Mouse (Mus musculus): ENCODE measurements at regions not wholly inside any gene's neighbourhood (a gene's known extent, or its start where the extent isn't known, plus 50 kb on each side); places are given as distances from the start of the nearest gene placed in this dataset.

- DNase-seq (ENCODE audit: inconsistent ontology term) = no peak
These were observed 476.6 kb upstream of the Pitx2 start for GRCm38 (mm10) chr3:128723100-128723499.

GRCm38 (mm10) chr3:128720276-128720675 lies 479.4 kb upstream of the Pitx2 start:
- DNase-seq (ENCODE audit: inconsistent ontology term) = no peak

DNA sequence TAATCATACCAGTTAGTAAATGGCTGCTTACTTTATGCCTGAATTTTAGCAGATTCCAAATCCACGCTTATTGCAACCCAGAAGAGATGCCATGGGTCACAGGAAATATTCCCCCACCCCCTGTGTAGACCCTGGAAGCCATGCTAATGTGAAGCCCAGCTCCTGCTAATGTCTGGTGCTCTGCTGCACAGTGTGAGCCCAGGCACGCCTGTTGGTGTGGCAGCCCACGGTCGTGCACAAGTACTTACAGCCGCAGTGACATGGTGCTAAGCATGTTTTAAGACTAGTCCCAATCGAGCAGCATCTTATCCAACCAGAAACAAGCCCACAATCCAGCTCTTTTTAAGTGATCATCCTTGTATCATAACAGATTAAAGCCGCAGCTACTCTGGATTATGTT lies 480.5 kb upstream of the Pitx2 start:
- no peak for DNase-seq (ENCODE audit: inconsistent ontology term)

- DNase-seq (ENCODE audit: inconsistent ontology term) = peak; percentile 0
These were observed 492.4 kb upstream of the Pitx2 start for GRCm38 (mm10) chr3:128707270-128707669.

DNA sequence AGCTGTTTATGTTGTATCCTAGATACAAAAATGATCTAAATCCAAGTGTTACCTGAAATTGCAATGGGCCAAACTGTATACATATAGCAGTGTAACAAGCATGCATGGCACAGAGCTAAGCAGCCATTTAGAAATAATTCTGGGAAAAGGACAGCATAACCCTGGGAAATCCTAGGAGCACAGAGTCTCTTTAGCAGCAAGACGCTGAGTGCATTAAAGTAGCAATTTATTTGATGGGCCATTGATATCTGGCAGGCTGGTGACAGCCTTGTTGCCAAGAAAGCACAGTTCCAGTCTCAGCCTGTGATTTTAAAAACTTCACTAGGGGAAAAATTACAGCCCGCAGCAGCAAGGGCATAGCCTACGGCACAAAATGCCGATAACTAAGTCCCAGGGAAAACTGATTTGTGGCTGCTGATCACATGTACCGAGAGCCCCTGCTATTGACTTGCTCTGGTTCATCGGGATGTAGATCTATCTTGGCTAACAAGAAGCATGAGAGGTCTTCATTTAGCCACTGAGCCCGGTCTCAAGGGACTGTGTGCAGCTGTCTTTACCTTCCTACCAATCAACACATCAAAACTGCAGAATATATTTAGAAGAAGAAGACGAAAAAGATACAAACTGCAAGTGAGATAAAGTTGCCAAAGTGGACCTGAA lies 531.1 kb upstream of the Pitx2 start:
- no peak for DNase-seq (ENCODE audit: inconsistent ontology term)

DNA sequence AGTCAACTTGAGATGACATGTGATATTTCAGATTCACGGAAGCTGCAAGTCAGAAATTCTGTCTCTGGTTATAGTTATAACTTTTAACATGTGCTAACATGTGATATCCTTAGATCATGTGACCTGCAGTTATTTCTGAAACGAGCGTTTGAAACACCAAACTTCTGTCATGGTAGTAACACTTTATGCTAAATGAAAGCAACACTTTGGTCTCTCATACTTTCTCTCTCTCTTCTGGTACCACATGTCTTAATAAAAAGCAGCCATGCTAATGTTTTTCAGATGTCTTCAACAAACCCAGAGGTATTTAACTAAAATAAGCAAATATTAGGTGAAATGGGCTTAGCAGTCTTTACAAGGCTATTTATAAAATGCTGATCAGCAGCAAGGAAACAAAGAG lies 534.5 kb upstream of the Pitx2 start:
- no peak for DNase-seq (ENCODE audit: inconsistent ontology term)

DNA sequence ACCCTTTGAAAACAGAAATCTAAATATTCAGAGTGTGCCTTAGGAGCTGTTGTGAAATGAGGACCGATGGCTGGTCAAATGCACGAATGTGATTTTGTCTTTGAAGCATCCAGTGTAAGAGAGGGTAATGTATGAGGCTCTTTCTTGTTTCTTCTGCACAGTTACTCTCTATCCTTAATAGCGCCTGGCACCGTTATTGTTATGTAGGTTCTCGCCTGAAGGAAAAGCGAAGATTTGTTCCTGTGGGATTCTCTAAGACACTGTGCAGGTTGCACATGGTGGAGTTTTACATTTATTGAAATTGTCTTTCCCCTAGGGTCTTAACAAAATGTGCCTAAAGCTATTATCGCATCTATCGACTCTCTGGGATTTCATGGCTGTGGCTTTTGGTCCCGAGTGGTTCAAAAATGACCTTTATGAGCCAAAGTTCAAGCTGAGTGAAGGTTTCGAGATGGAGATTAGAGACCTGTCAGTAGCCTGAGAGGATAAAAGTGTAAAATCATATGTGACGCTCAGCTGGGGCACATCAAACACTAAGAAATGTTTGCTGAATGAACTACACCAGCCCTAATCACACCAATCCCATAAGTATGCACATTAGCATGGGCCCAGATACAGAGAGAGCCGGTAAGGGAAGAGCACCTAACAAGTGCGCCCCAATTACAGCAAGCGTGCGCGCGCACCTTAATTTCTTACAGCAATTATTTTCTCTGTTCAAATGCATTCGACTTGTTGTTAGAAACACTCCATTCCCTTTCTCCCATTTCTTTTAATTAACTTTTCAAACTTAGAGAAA lies 562.5 kb upstream of the Pitx2 start:
- no peak for DNase-seq (ENCODE audit: inconsistent ontology term)

DNA sequence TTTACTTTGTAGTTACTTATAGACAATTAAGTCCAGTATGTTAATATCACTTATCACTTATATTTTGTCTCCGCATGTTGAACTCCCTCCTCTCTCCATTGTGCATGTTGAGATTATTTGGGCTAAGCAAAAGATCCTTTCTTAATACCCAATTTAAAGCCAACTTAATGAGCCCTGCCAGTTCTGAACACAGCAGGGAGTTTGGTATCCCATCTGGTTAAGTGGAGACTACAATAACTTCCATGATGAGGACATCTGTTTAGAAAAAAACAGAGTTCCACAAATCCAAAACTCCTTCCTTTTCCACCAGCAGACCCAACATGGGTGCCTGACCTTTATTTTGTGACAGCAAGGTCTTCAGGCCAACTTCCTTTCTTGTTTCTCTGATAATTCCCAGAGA lies 572.0 kb upstream of the Pitx2 start:
- DNase-seq (ENCODE audit: inconsistent ontology term) = no peak

DNA sequence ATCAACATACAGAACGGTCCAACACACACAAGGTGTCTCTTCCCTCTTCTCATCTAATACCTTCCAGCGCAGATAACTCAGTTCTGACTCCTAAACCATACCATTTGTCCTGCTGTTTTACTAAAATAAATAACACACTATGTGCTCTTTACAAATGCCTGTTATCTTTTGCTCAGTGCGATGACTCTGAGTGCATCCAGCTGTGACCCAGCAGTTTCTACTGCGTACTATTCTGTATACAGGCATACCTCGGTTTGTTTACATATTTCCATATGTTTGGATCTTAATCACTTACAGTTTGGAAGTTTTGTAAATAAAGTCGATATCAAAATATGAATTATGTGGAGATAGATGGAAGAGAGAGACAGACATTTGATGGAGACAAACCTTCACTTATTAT lies 583.0 kb upstream of the Pitx2 start:
- DNase-seq (ENCODE audit: inconsistent ontology term) = no peak

DNA sequence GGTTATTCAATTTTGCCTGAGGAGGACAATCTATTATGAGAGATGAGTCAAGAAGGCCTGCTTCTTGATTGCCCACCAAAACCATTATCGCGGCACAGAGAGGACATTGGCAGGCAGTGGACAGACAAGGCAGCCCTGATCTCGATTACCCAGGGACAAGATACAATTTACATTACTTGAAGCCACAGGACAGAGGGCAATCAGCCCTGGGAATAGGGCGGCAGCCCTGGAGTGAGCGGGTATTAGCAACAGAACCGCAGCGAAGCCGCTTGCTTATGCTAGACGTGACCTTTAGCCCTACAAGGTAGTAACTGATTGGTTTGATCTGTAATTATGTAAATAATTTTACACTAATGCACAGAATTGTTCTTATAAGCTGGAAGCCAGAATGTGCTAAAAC lies 586.0 kb upstream of the Pitx2 start:
- DNase-seq (ENCODE audit: inconsistent ontology term) = no peak

- DNase-seq (ENCODE audit: inconsistent ontology term) = no peak
These were observed 588.9 kb upstream of the Pitx2 start for GRCm38 (mm10) chr3:128610731-128611130.

GRCm38 (mm10) chr3:128608694-128609093 lies 591.0 kb upstream of the Pitx2 start:
- peak; percentile 11 for DNase-seq (ENCODE audit: inconsistent ontology term)

DNA sequence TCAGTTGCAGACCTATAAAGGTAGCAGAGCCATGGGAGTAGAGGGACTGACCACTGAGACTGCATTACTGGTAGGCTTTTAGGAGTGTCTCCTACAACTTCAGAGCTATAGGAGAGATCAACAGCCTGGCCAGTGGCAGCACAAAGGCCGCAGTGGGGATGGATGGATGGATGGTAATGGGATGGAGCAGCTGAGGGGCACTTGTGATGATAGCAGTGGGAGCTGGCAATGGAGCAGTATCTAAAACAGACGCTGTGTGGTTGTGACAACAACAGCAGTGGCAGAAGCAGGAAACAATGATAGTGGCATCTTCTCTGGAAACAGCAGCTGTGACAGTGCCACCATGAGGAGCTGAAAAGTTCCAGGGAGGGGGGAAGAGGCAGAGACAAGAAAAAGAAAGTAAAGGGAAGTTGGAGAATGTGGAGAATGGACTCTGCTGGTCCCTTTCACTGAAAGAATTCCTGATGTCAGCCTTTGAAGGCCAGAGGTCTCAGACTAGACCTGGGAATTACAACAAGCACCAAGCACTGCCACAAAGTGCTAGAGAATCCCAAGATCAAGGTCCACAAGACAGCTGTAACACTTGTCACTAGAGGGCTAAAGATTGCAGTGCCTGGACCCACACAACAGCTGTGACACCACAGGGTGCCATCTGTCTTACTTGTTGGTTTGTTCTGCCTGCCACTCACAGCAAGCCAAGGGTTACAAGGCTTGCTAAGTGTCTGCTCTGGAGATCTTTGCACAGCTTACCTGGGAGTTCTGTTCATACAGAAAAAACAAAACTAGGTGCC lies 624.1 kb upstream of the Pitx2 start:
- DNase-seq (ENCODE audit: inconsistent ontology term) = no peak

GRCm38 (mm10) chr3:128570551-128570950 lies 629.1 kb upstream of the Pitx2 start:
- DNase-seq (ENCODE audit: inconsistent ontology term) = no peak

DNA sequence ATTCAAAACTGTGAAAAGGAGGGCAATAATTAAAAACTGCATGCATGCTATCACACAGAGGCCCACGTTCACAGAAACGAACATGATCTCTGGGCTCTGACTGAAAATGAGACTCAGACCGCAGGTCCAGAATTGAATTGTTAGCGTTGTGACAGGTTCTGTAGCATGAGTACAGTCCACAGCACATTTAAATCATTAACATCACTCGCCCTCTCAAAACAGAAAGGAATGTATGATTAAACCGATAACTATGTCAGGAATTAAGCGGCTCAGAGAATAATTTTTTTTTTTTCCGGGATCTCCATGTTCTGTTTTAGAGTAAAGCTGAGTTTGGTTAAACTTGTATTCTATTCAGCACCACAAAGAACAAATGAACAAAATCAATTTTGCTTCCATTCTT lies 634.3 kb upstream of the Pitx2 start:
- DNase-seq (ENCODE audit: inconsistent ontology term) = peak; percentile 81

DNA sequence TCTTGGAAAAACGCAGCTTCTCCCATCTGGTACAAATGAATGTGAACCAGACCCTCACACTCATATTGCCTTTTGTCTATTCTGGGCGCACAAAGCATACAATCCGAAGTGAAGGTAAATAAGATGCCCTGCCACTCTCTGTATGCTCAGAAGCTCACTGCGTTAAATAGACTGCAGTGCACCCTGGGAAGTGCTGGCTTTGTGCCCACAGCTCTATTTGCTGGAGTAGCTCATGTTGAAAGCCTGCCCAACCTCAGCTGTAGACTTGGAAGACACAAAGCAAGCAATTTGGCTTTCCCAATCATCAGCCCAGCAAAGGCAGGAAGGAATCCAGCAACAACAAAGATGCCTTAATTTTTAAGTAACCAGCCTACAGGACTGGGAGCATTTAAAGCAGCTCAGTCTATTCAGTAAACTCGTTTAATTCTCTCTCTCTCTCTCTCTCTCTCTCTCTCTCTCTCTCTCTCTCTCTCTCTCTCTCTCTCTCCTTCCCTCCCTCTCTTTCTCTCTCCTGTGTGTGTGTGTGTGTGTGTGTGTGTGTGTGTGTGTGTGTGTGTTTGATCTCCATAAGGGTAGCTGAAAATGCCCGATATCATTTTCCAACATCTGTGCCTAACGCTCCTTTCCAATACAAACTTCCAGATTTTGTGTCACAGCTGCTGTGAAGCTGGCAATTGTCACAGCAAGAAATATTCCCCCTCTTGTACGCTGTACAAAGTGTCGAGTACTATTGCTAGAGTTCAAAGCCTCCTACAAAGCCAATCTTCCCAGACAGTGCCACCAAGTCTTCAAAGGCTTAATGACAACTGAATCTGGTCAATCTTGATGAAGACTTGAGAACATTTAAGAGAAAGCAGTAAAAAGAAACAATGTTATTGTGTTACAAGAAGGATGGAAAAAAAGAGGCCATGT lies 650.5 kb upstream of the Fam241a start:
- DNase-seq (ENCODE audit: inconsistent ontology term) = peak; percentile 75

GRCm38 (mm10) chr3:128525427-128525826 lies 629.3 kb upstream of the Fam241a start:
- no peak for DNase-seq (ENCODE audit: inconsistent ontology term)

DNA sequence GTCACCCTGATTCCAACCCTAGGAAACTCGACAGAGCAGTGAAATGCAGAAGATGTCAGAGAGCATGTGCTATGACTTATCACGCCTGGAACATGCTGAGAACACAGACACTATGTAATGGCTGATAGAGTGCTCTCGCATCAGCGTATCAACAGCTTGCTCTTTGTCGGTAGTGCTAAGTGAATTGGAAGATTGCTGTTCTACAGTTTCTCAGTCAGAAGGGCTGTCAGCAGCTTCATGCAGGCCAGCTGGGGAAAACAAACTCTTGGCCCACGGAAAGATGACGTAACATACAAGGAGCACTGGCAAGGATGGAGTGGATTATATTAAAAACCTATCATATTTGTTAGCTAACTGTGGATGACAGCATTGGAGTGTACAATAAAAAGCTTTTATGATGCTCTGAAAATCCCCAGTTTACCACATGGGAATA lies 624.6 kb upstream of the Fam241a start:
- DNase-seq (ENCODE audit: inconsistent ontology term) = peak; percentile 51

DNA sequence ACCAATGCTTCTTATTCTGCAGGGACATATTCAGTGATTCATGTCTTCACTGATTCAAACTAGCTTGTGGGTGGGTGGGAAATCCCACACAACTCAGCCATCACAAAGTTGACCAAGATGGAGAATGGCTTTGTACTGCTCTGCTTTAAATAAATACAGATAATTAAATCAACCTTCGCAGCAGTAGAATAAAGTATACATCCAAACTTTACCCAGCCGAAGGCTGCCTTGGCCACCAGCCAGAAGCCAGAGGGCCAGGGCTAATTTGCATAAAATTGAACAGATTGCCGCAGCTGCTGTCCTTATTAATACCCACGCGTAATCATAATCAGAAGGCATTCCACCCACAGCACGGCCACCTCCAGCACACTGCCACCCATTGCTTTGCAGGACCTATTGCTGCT lies 623.8 kb upstream of the Fam241a start:
- peak; percentile 17 for DNase-seq (ENCODE audit: inconsistent ontology term)

GRCm38 (mm10) chr3:128518806-128519205 lies 622.7 kb upstream of the Fam241a start:
- DNase-seq (ENCODE audit: inconsistent ontology term) = peak; percentile 52

GRCm38 (mm10) chr3:128471111-128471510 lies 575.0 kb upstream of the Fam241a start:
- DNase-seq (ENCODE audit: inconsistent ontology term) = no peak
